Mouse (Mus musculus): ENCODE measurements around the gene Tmem63c.

The Tmem63c gene

DNA sequence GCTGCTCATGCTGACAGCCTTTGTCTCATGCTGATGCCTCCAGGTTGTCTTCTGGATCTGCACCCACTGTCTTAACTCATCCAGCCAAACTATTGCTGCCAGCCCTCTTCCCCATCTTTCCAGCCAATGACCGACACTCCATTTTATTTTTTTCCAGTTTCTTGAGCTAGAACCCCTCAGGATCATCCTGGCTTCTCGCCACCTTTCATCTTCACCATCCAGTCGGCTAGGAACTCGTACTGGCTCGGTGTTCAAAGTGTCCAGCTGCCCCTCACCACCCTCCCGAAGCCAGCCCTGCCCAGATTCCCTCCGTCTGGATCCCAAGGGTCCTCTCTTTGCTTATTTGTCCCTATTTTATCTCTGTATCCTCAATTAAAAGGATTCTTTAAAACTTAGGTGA lies 33.7 kb downstream of the Tmem63c start:
- no peak for DNase-seq (ENCODE audit: low spot score)

DNA sequence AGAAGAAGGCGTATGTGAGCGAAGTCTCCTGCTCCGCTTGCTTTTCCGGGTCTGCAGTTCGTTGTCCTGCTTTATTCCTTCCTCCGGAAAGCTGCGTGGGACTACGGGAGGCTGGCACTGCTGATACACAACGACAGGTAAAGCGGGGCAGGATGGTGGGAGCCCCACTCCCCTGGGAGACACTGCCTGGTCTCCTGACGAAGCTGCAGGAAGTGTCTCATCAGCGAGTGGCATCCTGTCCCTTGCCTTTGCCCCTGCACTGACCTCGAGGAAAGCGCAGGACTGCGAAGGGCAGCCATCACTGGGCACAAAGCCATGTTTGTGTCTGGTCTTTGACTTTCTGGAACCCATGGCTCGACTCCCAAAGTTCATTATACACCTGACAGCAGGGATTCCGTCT lies 35.9 kb downstream of the Tmem63c start:
- DNase-seq (ENCODE audit: low spot score): no peak

DNA sequence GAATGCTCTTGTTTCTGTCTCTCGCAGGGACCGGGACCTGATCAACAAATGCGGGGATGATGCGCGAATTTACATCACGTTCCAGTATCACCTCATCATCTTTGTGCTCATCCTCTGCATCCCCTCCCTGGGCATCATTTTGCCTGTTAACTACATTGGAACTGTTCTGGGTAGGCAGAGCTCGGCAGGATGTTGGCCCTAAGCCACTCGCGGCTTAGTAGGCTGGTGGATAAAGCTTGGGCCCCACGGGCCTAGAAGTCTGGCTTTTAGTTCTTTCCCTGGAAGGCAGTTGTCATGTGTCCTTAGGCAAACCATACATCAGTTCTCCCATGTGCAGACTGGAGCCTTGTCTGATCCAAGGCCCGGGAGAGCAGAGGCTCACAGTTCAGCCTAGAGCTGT lies 44.3 kb downstream of the Tmem63c start:
- no peak for DNase-seq (ENCODE audit: low spot score)

DNA sequence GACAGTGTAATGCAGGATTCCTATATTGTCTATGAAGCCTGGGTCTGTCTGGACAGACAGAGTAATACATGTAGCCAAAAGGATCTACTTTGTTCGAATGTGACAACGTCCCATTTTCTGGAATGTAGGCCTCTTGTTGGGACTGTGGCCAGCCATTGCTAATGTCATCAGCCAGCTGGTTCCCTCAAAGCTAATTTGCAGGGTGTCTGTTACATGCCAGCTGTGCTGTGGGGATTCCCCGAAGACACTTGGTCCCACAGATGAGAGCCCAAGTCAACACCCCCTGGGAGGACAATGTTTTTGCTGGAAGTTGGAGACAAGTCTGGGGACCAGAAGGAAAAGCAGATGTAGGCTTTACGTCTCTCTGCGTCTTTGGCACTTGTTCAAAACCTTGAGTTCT lies 45.3 kb downstream of the Tmem63c start:
- no peak for DNase-seq (ENCODE audit: low spot score)

DNA sequence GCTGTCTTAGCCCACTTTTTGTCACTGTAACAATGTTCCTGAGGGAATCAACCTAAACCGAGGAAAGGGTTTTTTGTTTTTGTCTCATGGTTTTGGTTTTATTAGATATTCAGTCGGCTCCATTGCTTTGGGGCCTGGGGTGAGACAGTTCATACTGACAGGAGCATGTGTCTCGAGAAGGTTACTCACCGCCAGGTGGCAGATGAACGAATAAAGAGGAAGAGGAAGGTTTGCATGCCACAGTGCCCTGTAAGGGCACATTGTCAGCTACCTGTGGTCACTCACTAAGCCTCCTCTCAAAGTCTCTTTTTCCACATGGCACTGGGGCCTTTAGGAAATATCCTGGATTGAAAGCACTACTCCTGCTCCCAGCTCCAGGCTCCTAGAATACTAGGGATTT lies 49.4 kb downstream of the Tmem63c start:
- DNase-seq (ENCODE audit: low spot score): no peak

DNA sequence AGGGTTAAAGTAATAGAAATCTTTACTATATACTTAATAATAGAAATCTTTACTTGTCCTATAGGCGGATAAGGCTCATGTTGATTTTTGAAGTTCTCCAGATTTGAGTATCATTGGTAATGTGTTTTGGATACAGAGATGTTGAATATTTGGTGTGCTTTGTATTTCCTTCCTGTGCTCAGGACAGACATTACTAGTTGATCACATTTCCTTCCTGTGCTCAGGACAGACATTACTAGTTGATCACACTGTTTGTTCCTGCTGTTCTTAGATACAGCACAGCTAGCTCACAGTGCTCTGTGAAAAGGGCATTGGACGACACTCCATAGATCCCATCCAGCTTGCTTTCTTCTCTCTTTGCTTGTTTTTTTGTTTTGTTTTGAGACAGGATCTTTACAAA lies 55.5 kb downstream of the Tmem63c start:
- no peak for DNase-seq (ENCODE audit: low spot score)

DNA sequence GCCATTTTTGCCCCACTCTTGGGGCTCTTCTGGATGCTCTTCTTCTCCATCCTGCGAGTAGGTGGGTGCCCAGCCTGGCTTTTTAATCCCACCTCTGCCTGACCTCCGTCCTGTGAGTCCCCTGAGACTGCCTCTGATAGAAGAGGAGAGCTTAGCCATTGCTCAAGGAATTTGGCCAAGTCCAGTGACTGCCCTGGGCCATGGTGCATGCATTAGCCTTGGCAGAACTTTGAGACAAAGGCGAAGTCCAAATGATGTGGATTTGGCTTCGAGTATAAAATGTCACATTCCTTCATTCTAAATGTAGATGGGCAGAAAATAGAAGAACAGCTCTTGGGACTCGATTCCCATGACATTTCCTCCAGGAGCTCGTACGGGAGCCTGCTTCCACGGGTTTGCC lies 61.7 kb downstream of the Tmem63c start:
- DNase-seq (ENCODE audit: low spot score): no peak

DNA sequence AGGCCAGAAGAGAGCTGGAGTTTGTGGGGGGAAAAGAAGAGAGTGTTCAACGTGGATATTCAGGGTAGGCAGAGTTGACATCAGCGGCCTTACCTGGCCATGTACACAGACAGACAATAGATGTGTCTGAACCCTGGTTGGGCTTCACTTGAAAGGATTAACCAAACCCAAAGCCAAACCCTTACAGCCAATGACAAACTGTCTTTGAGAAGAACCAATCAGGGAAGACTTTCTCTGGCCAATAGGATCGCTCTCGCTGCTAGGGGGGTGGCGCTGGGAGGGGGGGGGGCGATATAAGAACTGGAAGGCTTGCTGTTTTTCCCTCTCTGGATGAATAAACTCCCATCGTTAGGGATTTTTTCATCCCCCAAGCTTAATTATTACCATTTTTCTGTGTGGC lies 66.1 kb downstream of the Tmem63c start:
- no peak for DNase-seq (ENCODE audit: low spot score)

DNA sequence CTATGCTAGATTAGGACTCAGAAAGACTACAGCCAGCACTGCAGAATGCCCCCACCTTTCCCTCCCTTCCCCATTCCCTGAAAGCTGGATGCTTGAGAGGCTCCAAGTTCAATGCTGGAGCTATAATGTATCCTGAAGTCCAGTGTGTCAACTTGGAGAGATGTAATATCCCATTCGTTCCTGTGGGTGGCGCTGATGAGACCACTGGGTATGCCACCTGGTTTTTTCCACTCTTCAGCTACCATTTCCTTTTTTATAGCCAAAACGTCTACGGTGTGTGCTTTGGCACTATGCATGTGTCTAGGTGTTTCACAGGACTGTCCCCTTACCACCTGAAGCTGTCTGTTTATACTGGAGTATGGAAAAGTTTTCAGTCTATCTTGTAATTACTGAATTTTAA lies 67.2 kb downstream of the Tmem63c start:
- DNase-seq (ENCODE audit: low spot score): no peak

DNA sequence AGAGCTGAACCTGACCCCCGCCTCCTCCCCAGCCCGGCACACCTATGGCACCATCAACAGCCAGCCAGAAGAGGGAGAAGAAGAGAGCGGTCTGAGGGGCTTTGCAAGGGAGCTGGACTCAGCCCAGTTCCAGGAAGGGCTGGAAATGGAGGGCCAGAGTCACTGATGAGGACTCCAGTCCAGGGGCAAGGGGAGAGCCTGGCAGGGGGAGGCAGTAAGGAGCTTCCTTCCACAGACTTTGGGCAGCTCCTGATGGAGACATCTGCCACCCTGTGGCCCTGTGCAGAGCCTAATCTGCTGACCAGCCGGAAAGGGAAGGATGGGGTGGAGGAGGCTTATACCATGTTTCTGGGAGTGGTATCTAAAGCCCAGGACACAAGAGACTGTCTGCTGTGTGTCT lies 68.1 kb downstream of the Tmem63c start:
- no peak for DNase-seq (ENCODE audit: low spot score)

DNA sequence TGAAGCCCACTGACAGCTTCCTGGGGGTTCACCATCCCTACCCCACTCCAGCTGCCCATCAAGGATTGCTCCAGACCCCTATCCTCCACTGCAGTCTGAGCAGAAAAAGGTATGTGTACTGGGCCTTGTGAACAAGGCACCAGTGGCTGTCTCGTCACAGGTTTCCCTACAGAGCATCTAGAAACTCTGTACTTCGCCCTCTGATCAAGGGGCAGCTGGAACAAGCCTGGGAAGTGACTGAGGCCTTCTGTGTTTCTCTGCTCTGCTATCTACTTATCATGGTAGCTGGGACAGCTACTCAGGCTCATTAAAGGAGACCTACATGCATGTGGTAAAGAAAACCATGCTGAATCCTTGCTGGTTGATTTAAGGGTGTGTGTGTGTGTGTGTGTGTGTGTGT lies 68.6 kb downstream of the Tmem63c start:
- no peak for DNase-seq (ENCODE audit: low spot score)

DNA sequence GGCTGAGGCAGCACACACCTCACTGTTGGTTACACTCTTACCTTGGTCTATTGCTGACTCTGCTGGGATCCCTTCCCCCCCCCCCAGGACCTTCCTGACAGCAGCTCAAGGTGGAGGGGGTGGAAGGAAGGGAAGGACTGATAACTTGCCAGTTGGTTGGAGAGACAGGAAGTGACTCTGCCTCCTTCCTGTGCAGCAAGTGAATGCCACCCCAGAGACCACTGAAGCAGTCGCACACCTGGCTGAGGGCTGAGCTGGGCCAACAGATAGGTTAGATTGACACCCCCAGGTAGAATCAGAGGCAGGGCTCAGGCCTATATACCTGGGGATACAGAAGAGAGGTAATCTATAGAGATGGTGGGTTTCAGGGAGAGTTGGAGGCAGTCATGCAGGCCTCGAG lies 70.8 kb downstream of the Tmem63c start:
- DNase-seq (ENCODE audit: low spot score): no peak

DNA sequence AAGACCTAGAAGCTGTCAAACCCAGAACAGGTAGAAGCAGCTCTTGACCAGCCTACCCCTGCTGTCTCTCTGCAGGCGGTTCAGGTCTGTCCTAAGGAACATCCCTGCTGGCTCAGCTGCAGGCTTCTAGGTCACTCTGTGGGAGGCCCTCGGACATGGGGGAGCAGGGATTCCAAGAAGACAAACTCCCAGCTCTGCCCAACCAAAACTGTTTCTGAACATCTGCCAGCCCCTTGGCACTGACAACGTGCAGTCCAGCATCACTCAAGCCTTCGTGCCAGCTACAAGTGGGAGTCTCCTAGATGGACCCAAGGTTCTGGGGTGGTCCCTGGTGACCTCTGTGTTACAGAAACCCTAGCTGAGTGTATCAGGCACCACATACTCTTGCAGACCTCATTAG lies 72.1 kb downstream of the Tmem63c start:
- peak; percentile 19 for DNase-seq (ENCODE audit: low spot score)

DNA sequence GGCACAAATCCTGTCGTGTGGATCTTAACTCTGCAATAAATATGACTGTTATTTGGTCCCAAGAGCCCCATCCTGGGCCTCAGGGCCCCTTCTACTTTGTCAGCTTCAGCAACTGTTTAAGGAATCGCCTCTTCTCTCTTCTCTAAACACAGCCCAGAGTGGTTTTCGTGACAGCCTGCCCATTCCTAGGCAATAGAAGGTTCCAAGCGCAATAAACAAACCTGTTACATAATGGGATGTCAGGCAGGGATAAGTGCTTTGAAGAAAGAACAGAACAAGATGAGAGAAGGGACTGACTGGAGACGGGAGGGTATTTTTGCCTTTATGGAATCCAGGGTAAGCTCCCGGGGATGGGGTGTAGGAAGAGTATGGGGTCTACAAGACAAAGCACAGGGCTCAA lies 72.5 kb downstream of the Tmem63c start:
- no peak for DNase-seq (ENCODE audit: low spot score)

DNA sequence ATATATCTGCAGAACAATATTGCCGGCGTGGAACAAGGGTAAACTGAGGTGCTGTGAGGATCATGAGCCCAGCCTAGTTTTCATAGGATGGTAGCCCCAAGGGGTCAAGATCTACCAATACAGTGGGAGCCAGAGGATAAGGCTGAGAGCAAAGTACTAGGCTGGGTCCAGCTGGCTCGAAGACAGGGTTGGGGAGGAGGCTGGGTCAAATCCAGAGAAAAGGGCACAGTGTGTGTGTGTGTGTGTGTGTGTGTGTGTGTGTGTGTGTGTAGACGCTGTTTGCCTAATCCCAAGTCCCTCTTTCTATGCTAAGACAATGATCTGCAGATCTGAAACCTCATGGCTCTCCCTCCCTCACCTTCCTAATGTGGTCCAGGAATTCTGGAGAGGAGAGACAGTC lies 79.2 kb downstream of the Tmem63c start:
- DNase-seq (ENCODE audit: low spot score): no peak

DNA sequence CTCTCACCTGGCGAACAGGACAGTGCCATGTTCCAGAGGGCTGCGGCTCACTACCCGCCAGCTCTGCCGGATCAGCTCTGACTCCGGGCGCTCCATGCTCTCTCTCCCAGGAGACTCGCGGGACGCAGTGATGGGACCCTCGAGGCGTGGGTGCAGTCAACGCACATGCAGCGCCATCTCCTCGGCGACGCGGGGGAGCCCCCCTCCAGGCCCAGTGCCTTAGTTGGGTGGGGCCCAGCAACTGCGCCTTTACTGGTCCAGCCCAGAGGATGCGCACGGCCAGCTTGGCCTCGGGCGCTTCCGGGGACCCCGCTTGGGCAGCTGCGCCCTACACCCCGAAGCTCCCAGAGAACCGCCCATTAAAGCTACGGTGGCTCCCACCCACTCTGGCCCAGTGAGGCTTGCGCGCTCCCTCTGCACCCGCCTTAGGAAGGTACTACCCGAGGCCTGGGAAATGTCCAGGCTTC lies 81.1 kb downstream of the Tmem63c start, which contains the start of gene Ngb:
TSS of gene Ngb (minus strand) at position 375 of the 467 bp plus-strand sequence.
- no peak for DNase-seq (ENCODE audit: low spot score)

DNA sequence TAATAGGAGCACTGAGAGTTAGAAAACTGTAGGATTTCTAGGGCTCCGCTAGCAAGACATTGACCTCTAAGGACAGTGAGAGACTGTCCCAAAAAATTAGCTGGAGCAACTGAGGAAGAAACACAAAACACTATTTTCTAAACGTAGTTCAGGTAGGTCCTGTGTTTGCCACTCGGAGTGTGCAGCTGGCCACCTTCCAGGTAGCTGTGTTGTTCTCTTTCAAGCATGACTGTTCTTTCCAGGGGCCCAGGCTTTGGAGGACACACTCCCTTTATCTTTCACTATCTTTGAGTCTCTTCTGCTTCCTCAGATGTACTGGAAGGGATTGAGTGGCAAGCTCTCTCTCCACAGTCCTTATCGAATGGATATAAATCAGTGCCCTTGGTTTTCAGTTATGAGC lies 82.3 kb downstream of the Tmem63c start:
- DNase-seq (ENCODE audit: low spot score): no peak

DNA sequence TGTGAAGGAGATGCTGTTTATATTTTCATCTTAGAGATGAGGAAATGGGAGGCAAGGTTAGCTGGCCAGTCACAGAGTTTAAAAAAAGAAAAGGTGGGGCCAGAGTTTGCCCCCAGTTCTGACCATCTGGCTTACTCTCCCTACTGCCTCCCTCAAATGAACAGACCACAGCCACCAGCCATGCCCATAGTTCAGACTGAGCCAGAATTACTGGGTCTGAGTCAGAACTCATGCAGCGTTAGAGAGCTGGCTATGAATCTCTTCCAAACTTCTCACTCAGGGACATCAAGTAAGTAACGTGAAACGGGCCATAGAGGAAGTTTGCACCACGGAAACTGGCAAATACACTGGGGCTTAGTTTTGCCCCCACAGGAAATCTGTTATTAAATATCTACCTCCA lies 83.7 kb downstream of the Tmem63c start:
- DNase-seq (ENCODE audit: low spot score): no peak

DNA sequence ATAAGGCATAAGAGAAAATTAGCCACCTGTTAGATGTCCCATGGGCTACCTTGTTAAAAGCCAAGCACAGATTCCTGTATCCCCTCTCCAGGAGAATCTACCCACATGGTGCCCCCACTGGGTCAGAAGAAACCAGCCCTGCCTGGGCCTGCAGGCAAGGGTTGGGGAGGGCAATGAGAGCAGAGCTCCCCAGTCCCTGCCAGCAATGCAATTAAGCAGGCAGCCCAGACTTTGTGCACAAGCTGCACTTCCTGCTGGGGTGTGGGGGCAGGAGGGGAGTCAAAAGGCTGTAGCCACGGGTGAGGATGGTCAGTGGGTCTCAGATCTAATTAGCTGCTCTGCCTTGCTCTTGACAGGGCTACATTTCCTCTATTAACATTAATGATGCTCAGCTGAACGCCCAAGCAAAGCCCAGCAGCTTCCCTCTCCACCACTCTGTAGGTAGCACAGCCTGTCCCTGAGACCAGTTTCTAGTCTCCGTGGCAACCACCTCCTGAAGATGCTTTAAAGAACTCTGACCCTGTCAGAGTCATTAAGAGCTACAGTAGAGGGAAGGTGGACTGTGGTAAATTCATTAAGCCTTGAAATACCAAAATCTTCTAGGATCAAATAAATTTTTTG lies 86.3 kb downstream of the Tmem63c start:
- DNase-seq (ENCODE audit: low spot score): no peak

DNA sequence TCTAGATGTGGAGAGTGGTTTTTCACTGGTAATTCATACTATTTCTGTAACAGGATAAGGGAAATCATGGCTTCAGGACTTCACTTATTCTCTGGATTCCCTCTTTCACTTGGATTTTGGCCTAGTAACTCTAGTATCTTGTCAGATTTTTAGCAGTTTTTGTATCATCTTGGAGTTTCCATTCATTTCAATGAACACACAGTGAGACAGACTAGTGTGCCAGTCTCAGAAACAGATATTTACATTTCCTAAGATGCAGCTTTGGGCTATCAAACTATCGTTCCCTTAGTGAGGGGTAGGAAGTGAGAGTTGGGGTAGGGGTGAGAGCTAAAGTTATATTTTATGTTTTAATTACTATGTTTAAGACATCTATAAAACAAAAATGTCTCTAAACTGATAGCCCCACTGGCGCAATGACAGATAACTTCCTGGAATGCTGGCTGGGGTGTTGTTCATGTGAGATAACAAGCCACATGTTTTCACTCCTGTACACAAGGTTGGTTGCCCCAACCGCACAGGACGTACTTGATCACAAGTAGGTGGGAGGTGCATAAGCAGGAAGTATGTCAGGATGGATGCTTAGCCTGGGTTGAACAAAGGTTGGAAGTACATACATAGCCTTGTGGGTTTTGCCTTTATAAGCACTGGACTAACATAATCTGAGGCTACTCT lies 100.9 kb downstream of the Tmem63c start:
- DNase-seq (ENCODE audit: low spot score): no peak

DNA sequence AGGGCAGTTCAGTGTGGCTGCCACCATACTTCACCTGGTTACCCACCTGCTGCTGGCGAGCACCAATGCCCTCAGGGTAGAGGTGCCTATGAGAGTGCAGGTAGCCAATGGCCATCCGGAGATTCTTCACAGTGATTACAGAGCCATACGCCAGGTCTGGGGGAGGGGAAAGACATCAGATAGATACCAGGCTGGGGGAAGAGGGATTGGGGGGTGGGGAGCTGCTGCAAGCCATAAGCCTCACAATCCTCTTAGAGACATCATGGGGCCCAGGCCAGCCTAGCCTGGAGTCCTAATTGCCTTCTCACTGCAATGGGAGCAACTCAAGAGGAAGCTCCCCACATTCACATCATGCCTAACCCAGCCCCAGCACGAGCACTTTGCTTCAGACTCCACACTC lies 106.1 kb downstream of the Tmem63c start:
- DNase-seq (ENCODE audit: low spot score): no peak

DNA sequence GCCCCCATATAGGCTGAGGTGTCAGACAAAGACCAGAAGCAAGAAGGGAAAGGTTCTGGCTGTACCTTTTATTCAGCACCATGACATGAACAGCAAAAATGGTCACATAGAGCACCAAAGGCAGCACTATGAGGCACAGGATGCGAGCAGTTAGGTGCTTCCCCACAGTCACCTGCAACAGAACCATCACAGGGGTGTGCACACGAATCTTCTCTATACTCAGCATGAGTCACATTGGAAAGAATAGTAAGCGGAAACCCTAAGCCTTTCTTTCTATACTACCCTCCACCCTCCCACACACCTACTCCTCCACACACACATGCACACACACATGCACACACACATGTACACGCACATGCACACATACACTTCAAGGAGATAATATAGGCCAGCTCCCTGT lies 109.1 kb downstream of the Tmem63c start:
- DNase-seq (ENCODE audit: low spot score): no peak

DNA sequence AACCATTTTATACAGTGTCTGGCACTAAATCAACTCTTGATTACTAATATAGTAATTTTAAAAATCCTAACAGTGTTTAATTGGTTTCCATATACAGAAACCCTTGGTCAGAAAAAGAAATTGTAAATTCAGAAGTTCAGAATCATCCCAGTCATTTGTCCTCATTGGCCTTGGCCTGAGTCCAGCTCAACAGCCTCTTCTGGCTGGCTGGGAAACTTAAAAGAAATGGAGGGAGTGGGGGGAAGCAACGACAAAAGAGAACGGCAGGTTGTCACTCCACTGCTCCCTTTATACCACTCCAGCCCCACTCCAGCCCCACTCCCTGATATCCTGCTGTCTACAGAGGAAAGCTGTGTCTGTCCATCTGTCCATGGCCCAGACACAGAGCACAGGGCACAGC lies 110.0 kb downstream of the Tmem63c start:
- no peak for DNase-seq (ENCODE audit: low spot score)

DNA sequence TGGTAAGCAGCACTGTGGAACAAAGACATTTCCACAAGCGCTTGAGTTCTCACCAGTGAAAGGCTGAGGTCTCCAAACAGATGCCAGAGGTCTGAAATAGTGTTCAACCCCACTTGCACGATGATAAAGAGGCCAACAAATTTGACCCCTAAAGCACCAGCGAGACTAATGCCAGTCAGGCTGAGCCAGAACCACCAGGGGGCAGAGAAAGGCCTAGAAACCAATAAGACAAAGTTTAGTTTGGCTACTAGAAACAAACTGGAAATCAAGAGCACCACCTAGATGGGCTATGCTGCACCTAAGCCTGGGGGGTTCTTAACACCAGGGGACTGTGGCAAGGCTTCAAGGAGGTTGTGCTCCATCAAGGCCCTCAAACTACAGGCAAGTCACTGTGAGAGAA lies 110.5 kb downstream of the Tmem63c start:
- peak; percentile 21 for DNase-seq (ENCODE audit: low spot score)

Measured in ovary, postnatal 36 days (tissue).